Mouse (Mus musculus): Measurements from ENCODE around the gene C330007P06Rik.

DNA sequence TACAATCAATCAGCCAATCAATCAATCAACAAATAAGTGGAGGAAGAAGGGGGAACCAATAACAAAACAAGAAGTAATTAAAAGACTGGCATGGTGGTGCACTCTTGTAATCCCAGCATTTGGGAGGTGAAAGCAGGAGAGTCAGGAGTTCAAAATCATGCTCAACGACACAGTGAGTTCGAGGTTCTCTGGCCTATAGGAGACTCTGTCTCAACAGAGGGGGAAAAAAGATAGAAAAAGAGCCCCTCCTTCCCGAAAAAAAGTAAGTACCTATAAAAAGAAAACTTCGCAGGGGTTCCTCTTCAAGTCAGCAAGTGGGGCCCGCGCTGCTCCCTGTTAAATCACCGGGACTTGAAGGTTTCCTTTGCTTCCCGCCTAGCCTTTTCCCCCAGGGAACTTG, at the start of gene C330007P06Rik, which contains the start of gene Ube2a:
- TF ChIP-seq POLR2A (IDR thresholded peaks at IDR 0.05; ENCODE audit: insufficient read depth, low read depth, low read length) (no peak), EP300 (IDR thresholded peaks at IDR 0.05; ENCODE audit: insufficient read depth, low read depth, low read length) (no peak), CTCF (IDR thresholded peaks at IDR 0.05) (no peak)
